Mouse (Mus musculus): ENCODE data around the gene Txnrd1.
A peak's percentile ranks its signal among the peaks of the same experiment; 100 is the strongest.

The Txnrd1 gene

GRCm38 (mm10) chr10:82818661-82819060 is 15.1 kb upstream of the Txnrd1 start:
- DNase-seq (ENCODE audit: low spot score) = no peak

DNA sequence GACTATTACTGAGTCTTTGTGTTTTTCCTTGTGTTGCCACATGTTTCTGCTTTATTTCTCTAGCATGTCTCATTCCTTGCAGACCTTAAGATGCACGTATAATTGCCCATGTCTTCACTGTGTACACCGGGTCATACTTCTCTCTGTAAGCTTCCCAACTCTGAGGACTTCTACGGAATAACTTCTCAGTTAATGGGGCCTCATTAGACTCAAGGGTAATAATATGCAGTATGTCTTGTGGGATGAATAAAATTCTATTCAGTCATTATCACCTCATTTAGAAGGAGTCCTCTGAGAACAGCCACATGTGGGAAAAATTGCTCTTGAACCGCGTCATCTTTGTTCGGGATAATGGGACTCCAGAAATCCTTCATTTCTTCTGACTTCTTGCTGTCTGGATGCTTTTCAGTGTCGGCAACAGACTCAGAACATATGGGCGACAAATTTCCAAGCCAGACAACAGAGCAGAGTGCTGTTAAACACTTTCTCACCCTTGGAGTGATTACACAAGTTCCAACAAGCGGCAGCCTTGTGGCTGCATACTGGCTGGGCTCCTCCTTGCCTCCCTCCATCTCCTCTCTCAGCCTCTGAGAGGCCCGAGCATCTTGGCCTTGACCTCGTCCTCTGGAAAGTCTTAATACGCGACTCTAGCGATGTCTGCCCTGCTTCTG is 10.5 kb upstream of the Txnrd1 start:
- DNase-seq (ENCODE audit: low spot score) = no peak

- DNase-seq (ENCODE audit: low spot score) = no peak
These were observed 10.0 kb upstream of the Txnrd1 start for GRCm38 (mm10) chr10:82823779-82824177.

GRCm38 (mm10) chr10:82824541-82824940 is 9.2 kb upstream of the Txnrd1 start:
- DNase-seq (ENCODE audit: low spot score) = no peak

DNA sequence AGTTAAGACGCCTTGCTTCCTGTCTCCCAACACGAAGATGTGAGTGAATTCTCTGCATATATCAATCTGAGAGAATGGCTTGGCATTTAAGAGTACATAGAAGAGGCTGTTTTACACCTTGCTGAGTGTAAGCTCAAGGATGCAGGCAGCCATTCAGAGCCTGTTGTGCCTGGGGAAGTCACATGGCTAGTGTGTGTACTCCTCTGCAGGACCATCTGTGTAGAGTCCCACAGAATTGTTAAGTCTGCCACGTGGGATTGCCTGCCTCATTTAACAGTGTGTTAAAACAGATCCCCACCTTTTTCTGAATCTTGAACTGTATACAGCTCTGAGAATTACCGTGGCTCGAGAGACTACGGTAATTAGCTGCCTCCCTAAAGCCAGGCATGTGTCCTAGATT is 7.2 kb upstream of the Txnrd1 start:
- no peak for DNase-seq (ENCODE audit: low spot score)

GRCm38 (mm10) chr10:82835898-82836297 is 2.1 kb downstream of the Txnrd1 start:
- DNase-seq (ENCODE audit: low spot score) = no peak

DNA sequence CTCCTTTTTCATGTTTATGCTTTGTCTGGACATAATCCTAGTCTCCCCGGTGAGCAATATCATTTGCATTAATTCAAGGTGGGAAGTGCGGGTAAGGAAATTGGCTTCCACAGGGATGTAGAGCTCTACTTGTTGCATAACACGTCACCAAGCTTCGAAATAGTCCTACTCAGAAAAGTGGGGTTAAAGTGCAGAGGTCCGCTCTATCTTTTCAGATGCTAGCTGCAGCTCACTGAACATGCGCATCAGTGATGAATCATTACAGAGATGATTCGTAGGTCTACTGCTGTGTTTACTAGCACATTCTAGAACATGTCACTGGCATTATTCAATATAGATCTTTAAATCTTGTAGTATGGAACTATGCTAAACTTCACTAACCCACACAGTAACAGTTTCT is 4.6 kb downstream of the Txnrd1 start:
- no peak for DNase-seq (ENCODE audit: low spot score)

DNA sequence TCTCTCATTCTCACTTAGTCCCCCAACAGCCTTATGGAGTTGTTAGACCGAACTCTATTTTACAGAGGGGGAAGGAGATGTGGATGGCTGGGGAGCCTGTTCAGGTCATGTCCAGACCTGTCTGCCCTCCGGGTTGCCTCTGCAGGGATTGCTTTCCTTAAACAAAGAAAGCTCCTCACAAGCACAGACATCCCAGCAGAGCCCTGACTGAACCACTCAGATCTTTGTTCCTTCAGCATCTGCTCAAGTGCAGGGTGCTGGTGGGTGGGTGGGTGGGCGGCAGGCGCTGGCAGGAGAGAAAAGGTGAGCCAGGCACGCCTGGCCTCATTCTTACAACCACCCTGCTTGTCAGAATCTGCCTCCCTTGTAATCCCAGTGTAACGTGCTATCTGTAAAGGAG is 10.3 kb downstream of the Txnrd1 start:
- DNase-seq (ENCODE audit: low spot score) = no peak

DNA sequence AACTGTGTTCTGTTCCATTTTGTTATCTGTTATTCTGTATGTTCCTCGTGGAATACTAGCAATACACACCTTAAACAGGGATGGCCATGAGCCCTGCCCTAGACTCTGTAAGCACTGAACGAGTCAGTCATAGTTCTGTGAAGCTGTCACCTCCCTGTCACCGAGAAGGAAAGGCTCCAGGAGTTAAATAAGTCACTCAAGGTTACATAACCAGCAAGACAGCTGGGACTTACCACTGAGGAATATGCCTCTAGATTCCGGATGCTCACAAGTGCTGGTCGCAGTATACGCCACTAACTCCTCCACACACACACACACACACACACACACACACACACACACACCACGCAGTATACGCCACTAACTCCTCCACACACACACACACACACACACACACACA is 11.0 kb downstream of the Txnrd1 start:
- DNase-seq (ENCODE audit: low spot score) = no peak

DNA sequence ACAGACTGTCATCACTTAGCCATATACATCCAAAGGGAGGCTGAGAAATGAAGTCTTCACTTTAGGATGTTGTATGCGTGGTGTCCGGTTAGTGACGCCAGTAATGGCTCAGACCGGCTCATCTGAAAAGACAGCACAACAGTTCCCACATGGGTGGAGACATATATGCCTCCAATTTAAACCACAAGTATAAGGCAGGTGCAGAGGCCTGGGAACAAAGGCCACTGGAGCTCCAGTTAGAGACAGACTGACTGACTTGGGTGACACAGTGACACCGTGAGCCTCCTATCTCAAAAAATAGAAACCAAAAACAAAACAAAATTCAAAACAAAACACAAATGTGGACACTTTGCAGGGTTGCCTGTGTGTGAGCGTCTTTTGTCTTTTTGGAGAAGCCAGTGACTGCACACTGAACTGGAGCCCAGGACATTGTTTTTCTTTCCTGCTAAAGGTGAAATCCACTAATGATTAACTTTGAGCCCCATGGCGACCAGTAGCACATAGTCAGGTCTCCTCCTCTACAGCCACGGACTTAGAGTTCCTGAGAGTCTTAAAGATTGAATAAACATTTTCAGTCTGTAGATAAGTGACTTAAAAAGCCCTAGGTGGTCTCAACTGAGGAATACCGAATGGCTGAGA is 14.2 kb downstream of the Txnrd1 start:
- DNase-seq (ENCODE audit: low spot score) = no peak

- no peak for DNase-seq (ENCODE audit: low spot score)
These were observed 16.1 kb downstream of the Txnrd1 start for GRCm38 (mm10) chr10:82849686-82850353.

- DNase-seq (ENCODE audit: low spot score) = no peak
These were observed 16.6 kb downstream of the Txnrd1 start for GRCm38 (mm10) chr10:82850354-82850752.

DNA sequence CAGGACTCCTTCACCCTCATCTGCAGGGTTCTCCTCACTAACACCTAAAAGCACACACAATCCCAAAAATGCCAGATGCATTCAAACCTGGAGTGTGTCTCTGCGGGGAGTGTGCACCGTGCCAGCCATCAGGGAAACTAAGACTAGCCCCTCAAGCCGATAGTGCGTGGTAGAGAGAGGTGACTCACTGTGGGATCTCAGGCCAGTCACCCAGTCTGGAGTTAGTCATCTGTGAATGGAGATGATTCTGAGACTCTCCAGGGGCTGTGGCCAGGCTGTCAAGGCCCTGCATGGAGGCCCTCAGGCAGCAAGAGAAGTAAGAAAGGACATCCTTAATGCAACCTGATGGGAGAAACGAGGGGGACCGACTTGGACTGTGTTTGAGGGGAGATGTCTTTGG is 18.0 kb downstream of the Txnrd1 start:
- no peak for DNase-seq (ENCODE audit: low spot score)

GRCm38 (mm10) chr10:82858032-82858680 is 24.4 kb downstream of the Txnrd1 start:
- no peak for DNase-seq (ENCODE audit: low spot score)

- DNase-seq (ENCODE audit: low spot score) = peak; percentile 68
These were observed 25.2 kb downstream of the Txnrd1 start for GRCm38 (mm10) chr10:82858691-82859532.

DNA sequence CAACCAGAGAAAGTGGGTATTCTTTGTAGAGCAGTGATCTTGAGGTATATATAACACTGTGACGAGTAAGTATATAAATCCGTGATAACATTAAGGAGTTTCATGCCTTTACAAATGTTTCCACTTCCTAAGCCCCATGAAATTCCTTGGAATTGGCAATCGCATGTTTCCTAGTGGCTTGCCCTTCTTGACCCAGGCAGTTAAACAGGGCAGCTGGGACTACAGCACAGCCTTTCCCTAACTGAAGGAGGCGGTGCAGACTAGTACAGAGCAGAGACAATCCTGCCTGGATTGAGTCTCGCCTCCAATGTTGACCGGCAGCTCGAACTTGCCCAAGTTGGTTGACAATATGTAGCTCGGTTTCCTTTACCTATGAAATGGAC is 25.8 kb downstream of the Txnrd1 start:
- no peak for DNase-seq (ENCODE audit: low spot score)

GRCm38 (mm10) chr10:82860181-82860928 is 26.6 kb downstream of the Txnrd1 start:
- DNase-seq (ENCODE audit: low spot score) = peak; percentile 58

DNA sequence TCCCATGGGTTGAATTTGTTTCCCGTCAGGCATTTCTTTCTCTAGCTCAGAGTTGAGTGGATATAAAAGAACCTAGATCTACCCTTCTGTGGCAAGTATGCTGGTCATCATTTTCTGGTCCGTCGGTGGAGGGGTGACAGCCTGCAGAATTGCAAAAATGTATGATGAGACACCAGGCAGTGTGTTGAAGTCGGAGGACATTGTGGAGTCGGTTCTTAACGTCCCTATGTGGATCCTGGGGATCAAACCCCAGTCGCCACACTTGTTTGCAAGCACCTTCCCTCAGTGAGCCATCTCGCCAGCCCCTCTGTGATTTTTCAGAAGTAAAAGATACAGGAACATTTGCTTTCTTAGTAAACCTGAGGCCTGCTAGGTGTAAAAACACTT is 27.2 kb downstream of the Txnrd1 start:
- no peak for DNase-seq (ENCODE audit: low spot score)

DNA sequence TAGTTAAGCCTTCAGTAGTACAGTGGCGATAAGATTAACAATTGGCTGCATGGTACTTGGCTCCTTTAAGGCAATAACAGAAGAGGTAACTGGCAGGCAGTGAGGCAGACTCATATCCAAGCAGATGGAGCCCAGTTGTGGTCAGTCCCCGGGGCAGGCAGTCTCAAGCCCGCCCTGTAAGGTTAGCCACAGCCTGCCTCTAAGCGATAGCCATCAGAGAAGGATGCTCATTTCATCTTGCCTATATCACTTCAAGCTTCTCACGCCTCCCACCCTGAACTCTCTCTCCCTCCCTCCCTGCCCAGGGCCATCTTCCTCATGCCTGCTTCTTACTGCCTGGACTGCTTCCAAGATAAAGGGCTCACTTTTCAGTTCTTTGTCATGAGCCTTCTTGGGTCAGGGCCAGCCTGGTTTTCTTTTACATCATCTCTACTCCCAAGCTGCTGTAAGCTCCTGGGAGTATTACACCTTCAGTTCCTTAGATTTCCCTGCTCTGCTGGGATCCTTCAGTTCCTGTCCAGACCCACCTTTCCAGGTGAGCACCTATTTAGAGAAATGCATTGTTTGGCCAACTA is 29.4 kb downstream of the Txnrd1 start:
- DNase-seq (ENCODE audit: low spot score) = no peak

GRCm38 (mm10) chr10:82863827-82864226 is 30.1 kb downstream of the Txnrd1 start:
- DNase-seq (ENCODE audit: low spot score) = no peak

DNA sequence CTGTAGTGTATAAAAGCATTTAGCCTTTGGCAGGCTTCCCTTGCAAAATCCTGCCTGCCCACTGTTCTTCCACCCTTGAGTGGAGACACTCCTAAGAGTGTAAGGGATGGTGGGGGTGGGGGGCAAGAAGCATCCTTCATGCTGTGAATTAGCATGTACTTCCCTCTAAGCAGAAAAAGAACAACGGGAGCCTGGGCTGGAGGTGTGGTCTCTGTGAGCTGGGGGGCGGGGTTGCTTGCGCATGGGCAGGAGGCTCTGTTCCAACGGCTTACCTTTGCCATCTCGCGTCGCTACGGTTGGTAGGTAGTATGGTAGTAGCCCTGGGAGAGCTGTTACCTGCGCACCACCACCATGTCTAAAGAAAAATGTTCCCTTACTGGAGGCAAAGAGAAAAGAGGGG is 32.6 kb downstream of the Txnrd1 start, which contains the start of gene Eid3:
Gene Eid3, plus strand, starts transcription at position 271 of the 400 bp plus-strand sequence.
- DNase-seq (ENCODE audit: low spot score) = no peak
